Mouse (Mus musculus) v-Abl transformed pro-B cells (cell line): ENCODE measurements around the gene Chrm1.

Experiments used
- in situ Hi-C, 2 experiments: fragments of 400-800 bp; cut with MboI; formaldehyde crosslinking; loops; one replicate each; pipeline ENCODE4 v1.15.1; 2025; ENCODE audit not compliant: unreplicated experiment in 2 of 2

Chrm1 gene

GRCm38 (mm10) chr19:8663360-8663839 lies at the start of gene Chrm1:
TSS of gene Chrm1 (plus strand) at chr19:8663789.
- in situ Hi-C loops, result no loop called here

DNA sequence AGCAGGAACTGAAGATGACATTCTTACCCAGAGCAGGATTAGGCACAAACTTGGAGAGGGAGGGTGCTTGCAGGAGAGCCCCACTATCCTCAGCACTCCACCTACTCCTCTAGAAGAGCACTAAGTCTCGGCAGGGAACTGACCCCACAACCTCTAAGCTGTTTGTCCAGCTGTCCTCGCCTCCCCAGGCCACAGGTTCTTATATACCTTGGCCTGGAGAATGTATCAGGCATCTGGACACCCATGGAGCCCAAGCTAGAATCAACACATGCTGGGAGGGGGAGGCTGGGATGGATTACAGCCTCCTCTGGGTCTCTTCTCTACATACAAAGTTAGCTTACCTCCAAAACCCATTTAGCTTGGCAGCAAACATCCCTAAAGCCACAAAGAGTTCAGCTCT lies 49.2 kb upstream of the Chrm1 start:
- in situ Hi-C loops, result no loop called here

DNA sequence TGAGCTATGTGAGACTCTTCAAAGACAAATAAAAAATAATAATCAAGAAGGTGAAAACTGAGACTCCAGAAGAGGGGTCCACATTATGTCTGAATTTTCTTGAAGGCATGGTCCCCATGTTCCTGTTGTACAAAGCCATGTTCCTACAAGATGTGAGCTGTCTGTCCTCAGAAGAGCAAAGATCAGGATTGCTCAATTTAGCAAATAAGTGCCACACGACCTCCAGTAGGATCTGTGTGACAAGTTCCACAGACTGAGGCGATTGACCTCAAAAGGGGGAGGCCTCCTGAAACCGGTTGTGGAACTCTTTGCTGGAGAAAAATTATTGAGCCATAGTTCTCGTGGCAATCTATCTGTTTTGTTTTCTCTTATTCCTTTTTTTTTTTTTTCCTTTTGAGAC lies 47.3 kb upstream of the Chrm1 start:
- in situ Hi-C loops, result no loop called here

DNA sequence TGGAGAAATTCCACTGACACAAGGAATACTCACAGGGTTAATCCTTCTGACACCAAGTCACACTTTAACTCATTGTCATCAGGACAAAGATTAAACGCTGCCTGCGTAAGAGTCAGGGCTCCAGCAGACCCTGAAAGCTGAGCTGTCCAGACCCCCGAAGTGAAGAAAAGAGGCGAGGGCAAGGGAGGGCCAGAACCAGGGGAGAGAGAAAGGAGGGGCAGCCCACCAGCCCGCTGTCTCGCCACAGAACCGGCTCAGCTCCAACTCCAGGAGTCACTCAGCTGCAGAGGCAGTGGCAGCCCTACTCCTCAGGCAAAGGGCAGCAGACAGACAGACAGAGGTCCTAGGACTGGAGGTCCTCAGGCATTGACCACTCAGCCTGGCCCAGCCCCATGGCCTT lies 45.7 kb upstream of the Chrm1 start, which contains the start of gene Slc22a6:
Gene Slc22a6 (plus strand): TSS at position 136 of the 400 bp plus-strand sequence.
- in situ Hi-C loops, result no loop called here

DNA sequence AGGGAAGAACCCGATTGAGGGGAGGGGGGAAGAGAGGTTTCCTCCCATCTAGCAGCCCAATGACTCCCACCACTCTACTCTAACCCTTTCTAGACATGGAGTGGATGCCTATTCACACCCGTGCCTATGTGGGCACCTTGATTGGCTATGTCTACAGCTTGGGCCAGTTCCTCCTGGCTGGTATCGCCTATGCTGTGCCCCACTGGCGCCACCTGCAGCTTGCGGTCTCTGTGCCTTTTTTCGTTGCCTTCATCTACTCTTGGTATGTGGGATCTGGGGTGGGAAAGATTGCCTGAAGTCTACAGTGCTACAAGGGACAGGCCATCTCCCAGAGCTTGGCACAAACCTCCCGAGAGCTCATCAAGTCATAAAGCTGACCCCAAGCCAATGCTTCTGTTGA lies 42.5 kb upstream of the Chrm1 start:
- in situ Hi-C loops, result no loop called here

DNA sequence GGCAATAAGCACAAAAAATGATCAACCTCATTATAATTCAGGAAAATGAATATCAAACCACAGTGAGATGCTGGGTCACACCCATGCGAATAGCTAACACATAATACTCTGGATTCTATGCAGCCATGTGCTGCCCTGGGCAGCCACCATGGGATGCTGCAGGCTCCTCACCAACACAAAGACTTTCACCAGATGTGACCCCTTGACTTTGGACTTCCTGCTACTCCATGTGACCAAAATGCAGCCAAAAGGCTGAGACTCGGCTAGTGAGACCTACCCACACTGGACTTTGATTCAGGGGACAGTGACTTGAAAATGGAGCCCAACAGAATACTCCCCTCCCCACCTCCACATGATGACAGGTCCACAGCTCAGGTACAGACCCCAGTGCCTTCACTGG lies 33.3 kb upstream of the Chrm1 start:
- in situ Hi-C loops, result no loop called here

DNA sequence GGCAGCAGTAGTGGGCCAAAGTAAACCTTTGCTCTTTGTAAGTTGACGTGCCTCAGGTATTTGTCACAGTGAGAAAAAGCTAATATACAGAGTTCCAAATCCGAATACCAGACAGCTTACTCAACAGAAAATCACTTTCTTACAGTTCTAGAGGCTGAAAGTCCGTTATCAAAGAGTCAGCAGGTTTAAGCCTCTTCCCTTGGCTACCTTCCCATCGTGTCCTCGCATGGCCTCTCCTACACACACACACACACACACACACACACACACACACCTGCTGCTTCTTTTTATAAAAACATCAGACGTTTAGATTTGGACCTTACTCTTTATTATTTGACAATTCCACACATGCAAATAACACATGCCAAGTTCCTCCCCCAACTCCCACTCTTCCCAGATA lies 32.8 kb upstream of the Chrm1 start:
- in situ Hi-C loops, result no loop called here

DNA sequence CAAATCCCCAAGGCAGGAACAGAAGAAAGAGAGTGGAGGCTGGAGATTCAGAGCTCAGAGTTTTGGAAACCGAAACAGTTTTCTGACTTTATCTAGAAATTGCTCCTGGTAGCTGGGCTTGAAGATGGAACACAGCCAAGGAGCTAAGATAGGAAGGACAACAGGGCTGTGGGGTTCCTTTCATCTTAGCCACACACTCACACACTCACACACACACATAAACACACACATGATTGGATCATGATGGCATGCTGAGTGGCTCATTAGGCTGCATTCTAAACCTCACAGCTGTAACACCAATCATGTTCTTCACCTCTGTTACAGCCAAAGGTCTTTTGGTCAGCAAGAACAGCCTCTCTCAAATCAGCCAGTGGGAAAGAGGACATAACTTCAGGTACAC lies 31.6 kb upstream of the Chrm1 start:
- in situ Hi-C loops, result no loop called here

DNA sequence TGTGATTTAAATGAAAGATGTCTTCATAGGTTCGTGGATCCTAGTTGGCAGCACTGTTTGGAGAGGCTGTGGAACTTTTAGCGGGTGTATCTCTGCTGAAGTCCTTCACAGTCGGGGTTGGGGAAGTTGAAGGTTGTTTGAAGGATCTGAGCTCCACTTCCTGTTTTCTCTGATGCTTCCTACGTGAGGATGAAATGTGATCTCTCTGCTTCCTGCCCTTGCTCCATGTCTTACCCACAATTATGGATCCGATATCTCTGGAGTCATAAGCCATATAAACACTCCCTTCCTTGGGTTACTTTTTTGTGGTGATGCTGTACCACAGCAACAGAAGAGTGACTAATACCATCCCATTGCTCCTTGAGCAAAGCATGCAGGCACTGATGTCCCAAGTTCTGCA lies 21.5 kb upstream of the Chrm1 start:
- in situ Hi-C loops, result no loop called here

- in situ Hi-C loops, result no loop called here
These were observed 17.2 kb upstream of the Chrm1 start for GRCm38 (mm10) chr19:8646393-8646792.

DNA sequence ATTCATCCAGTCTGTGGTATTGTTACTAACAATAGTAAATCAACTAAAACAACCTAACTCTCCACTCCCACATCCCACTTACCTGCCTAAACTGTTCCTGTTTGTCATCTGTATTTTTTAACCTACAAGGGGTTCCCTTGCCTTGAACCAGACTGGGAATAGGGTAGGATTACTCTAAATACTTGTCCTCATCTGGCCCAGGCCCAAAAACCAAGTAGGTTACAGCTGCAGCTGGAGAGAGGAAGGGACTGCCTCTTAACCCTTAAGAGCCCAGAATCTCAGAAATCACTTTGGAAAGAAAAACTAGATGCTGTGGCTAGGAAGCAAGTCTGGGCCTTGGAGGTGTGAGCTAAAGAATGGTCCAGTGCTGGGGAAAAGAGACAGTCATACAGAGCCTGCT lies 7.8 kb upstream of the Chrm1 start:
- in situ Hi-C loops, result no loop called here

- in situ Hi-C loops, result no loop called here
These were observed 7.2 kb upstream of the Chrm1 start for GRCm38 (mm10) chr19:8656341-8656740.

GRCm38 (mm10) chr19:8661821-8662307 lies 1.7 kb upstream of the Chrm1 start:
- in situ Hi-C loops, result no loop called here

DNA sequence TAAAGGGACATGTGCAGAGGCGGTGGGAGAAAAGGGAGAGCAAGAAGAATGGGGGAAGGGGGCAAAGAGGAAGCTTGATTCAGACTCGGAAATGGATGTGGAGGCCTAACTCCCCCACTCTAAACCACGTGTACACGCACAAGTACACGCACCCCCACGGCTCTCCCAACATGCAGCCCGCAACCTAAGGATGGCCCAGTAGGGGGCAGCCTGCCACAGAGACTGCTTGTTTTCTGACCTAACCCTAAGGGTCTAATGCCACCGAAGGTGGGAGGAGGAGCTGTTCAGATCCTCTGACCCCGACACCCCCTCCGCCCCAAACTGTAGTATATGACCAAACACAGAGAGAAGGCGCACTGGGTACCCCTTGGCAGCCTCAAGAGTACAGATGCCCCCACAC lies 1.3 kb upstream of the Chrm1 start:
- in situ Hi-C loops, result no loop called here

- in situ Hi-C loops, result no loop called here
These were observed 377 bp downstream of the Chrm1 start for GRCm38 (mm10) chr19:8663911-8664421.

DNA sequence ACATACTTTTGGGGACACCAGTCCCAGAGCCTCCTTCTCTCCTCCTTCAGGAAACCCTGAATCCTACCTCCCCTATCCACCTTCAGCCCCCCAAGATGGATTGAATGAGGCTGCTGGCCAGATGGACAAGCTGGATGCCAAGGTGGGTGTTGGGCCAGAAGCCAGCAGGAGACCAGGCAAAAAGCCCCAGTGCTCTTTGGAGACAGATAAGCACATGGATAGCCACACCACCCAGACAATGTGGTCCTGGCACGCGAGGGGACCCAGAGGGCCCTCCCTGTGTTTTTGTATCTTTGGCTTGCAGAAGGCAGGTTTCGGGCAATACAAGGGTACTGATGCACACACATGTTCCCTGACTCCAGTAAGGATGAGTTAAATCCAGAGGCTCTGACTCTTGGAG lies 1.3 kb downstream of the Chrm1 start:
- in situ Hi-C loops, result no loop called here

- in situ Hi-C loops, result no loop called here
These were observed 2.2 kb downstream of the Chrm1 start for GRCm38 (mm10) chr19:8665746-8666145.

DNA sequence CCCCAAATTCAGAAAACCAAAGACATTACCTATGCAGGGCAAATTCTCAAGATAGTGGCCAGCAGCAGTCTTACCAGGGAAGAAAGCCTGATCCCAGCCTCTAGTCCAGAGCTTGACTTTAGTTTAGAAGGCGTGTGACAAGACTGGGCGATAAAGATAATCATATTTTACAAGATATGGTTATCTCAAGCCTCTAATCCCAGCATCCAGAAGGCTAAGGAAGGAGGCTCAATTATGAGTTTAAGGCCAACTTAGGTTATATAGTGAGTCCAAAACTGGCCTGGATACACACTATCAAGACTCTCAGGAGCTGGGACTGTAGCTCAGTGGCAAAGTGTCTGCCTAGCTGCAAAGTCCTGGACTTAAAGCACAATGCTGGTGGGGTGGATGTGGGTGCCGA lies 9.3 kb downstream of the Chrm1 start:
- in situ Hi-C loops, result no loop called here

DNA sequence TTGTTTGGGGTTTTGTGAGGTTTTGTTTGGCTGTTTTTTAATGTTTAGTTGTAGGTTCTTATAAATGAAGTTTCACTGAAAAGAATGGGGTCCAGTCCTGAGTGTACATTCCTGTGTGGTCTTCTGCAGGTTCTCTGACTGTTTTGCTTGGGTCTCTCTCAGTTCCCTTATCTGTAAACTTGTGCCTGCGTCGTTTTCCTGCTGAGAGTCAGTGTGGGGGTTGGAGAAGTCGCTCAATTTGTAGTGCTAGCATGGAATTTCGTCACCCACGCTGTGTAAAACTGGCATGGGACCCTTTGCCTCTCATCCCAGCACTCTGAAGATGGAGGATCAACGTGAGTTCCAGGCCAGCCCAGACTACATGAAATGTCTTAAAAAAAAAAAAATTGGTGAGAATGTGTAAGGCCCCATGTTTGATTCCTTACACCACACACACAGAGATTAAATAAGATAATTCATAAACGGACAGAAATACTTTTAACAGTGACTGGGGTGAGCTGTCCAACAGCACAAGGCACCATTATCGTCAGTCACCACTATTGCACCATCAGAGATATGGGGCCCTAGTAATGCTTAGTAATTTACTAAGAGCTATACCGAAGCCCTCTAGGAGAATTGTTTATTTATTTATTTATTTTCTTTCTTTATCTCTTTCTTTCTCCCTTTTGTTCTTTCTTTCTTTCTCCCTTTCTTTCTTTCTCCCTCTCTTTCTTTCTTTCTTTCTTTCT lies 9.9 kb downstream of the Chrm1 start:
- in situ Hi-C loops, result no loop called here

- in situ Hi-C loops, result loop anchor here (25.0 kb wide), 3 partner anchors 942 to 1183 kb away; partner anchors contain the start of gene Scgb2a2 (in 1 of the 2)
These were observed 15.6 kb downstream of the Chrm1 start for GRCm38 (mm10) chr19:8679031-8679779.

GRCm38 (mm10) chr19:8681633-8682362 lies 18.2 kb downstream of the Chrm1 start:
- in situ Hi-C loops, result loop anchor here (5.0 to 25.0 kb wide), 4 partner anchors 104 to 1181 kb away; partner anchors contain the start of gene Scgb2a2 (in 1 of the 2)
